Mouse (Mus musculus): ENCODE measurements around the gene Inpp5a. TPM values are rescaled to one million over a fixed set of nuclear protein-coding genes. Genes with fewer than 3 reads are reported as not detected.

Inpp5a gene
- total RNA-seq, 2 experiments from 2014 or later = 60.0 to 61.8 TPM

DNA sequence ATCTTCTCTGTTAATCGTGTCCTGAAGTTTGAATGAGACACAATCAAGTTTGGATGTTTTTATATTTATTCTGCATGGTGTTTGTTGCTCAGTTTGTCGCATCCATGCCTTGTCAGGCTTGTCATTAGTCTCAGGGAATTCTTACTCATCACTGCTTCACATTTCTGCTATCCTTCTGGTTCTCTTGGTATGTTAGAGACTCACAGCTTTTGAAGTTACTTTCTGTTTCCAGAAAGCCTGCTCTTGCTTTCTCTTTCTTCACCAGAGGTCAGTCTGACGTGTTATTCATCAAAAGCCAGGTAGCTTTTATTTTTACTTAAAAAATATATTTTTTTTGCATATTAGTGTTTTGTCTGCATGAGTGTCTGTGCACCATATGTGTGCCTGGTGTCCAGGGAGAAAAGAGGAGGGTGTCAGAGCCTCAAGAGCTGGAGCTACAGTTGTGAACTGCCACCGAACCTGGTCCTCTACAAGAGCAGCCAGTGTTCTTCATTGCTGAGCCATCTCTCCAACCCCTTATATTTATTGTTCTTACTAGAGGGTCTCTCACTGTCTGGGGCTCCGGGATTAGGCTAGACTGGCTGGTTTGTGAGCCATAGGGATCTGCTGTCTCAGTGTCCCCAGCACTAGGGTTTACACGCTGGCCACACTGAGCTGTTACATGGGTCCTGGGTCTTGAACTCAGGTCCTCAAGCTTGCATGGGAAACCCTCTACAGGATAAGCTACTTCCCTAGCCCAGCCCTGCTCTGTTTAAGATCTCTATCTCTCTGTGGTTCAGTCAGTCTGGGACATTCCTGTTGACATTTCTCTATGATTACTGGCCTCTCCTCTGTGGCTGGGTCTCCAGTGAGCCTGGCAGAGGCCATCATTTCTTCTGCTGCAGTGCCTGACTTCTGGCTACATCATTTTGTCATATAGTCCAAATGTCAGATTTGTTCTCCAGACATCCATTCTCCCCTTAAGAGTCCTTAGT is 51.3 kb downstream of the Inpp5a start:
- no peak for DNase-seq (ENCODE audit: low spot score in 2 of 2)

GRCm38 (mm10) chr7:139441022-139441421 is 52.1 kb downstream of the Inpp5a start:
- no peak for DNase-seq (ENCODE audit: low spot score in 2 of 2)

DNA sequence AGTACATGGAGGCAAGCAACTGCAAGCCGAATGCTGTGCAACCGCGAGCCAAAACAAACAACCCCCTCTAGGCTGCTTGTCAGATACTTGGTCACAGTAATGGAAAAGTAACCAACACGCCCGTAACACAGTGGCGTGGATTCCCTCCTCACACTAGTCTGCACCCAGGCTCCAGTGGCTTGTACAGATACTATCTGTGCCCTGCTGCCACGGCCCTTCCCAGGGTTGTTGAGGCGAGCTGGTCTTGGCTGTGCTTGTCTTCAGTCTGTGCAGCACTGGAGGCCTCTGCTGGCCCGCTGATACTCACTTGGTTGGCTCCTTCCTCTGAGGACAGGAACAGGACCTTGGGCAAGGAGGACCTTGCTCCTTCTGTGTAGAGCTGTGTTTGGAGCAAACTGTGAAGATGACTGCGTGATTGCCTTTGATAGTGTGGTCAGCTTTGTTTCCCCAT is 52.9 kb downstream of the Inpp5a start:
- DNase-seq (ENCODE audit: low spot score in 2 of 2) = no peak

DNA sequence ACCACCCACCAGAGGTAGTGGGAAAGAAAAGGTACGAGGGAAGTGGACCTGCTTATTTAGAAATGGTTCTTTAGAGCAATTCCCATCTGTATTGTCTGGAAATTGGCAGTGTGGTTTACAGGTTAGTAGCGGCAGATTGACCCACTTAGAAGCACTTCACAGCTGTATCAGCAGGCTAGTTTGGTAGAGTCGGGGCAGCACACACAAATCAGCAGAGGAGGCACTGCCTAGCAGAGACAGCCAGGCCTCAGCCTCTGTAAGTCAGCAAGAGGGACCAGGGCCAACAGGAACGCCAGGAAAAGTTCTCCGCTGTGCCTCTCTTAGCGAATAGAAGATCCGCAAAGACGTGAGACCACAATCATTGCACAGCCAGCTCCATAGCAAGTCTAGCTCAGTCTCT is 56.7 kb downstream of the Inpp5a start:
- DNase-seq (ENCODE audit: low spot score in 2 of 2) = no peak

DNA sequence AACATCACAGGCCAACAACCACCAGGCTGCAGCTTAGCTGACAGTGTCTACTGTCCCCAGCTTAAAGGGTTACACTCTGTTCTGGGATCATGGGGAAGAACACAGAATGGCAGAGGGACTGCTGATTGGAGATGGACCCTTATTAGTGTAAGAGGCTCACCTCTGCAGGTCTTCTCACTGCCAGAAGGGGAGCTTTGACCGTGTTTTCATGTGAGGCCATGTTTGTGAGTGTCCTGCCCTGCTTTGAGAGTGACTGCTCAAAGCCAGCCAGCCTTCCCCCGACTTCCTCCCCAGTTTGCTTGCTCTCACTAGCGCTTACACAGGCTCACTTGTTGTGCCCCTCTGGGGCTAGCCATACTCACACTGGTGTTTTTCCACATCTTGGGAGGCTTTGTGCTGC is 58.5 kb downstream of the Inpp5a start:
- no peak for DNase-seq (ENCODE audit: low spot score in 2 of 2)

DNA sequence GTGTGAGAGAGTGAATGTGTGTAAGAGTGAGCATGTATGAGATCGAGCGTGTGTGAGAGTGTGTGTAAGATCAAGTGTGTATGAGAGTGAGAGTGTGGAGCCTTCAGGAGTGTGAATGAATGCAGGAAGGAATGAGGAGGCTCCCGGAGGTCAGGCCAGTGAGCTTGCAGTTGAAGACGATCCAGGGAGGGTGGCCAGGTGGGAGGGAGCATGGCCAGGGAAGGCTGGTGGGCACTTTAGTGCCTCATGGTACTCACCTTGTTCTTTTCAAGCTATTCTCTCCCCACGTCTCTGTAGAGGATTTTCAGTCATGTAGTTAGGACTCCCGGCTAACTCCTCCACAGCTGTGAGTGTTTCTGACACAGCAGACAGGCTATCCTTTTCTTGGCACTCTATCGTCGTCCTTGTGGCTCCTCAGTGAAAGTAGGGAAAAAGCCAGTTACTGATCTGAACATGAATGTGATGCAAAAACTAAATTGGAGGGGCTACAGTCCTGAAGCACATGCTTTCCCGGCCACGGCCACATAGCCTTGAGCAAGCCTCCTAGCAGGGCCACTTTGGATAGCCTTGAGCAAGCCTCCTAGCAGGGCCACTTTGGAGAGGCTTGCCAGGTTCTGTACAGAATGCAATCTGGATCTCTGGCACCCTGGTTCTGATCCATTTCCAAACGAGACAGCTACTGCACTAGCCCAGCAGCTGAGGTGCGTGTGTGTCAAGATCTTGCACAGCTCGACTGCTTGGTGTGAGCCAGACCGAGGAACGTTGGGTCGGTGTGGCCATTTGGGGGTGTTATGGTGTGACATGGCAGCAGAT is 61.5 kb downstream of the Inpp5a start:
- DNase-seq (ENCODE audit: low spot score in 2 of 2) = no peak

DNA sequence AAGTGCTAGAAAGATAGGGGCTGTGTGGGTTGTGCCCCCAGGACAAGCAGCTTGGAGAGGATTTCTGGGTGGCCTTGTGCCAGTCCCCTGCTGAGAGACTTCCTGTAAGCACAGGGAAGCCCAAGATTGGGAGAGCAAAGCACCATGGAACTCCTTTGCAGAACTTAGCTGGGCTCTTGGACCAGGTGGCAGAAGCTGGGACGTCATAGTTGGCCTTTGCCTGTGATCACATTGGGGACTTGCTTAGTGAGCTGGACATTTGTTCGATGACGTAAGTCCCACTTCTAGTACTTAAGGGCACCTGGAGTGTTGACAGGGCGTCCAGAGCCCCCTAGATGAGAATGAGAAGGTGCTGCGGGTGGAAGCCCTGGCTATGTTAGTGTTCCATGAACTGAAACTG is 62.8 kb downstream of the Inpp5a start:
- no peak for DNase-seq (ENCODE audit: low spot score in 2 of 2)

DNA sequence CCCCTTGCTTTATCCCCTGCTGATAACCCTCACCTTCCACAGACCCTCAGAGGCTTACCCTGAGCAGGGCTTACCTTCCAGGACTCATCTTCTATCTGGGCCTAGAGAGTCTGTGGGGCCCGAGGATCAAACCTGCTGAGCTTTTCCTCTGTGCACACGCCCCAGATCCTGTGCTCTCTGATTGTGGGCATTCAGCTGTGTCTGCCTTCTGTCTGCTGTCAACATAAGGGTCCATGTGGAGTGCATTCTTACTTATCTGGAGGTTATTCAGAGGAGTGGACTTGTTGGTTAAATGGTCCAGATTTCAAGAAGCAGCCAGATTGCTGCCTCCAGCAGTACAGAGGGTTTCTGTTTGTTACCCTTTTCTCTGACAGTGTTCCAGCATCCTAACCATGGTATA is 63.3 kb downstream of the Inpp5a start:
- DNase-seq (ENCODE audit: low spot score in 2 of 2) = no peak

DNA sequence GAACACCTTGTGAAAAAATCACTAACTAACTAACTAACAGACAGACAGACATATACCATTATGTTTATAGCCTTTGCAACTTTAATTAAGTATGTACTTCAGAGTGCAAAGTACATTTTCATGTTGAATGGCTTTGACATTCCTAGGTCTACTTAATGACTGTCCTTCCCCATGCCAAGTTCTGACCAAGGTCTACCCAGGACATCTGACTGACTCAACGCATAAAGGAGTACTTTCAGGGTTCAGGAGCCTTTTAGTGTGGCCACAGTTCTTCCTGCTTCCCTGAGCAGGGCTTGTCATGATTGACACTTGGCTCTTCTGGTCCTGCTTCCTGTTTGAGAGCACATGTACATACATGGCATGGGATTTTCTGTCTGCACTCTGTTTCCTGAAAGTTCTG is 64.3 kb downstream of the Inpp5a start:
- no peak for DNase-seq (ENCODE audit: low spot score in 2 of 2)

GRCm38 (mm10) chr7:139454285-139454684 is 65.4 kb downstream of the Inpp5a start:
- no peak for DNase-seq (ENCODE audit: low spot score in 2 of 2)

GRCm38 (mm10) chr7:139456759-139457158 is 67.8 kb downstream of the Inpp5a start:
- no peak for DNase-seq (ENCODE audit: low spot score in 2 of 2)

- no peak for DNase-seq (ENCODE audit: low spot score in 2 of 2)
These were observed 72.4 kb downstream of the Inpp5a start for GRCm38 (mm10) chr7:139461344-139461743.

- DNase-seq (ENCODE audit: low spot score in 2 of 2) = no peak
These were observed 73.2 kb downstream of the Inpp5a start for GRCm38 (mm10) chr7:139462142-139462541.

- DNase-seq (ENCODE audit: low spot score in 2 of 2) = no peak
These were observed 76.6 kb downstream of the Inpp5a start for GRCm38 (mm10) chr7:139465538-139465937.

DNA sequence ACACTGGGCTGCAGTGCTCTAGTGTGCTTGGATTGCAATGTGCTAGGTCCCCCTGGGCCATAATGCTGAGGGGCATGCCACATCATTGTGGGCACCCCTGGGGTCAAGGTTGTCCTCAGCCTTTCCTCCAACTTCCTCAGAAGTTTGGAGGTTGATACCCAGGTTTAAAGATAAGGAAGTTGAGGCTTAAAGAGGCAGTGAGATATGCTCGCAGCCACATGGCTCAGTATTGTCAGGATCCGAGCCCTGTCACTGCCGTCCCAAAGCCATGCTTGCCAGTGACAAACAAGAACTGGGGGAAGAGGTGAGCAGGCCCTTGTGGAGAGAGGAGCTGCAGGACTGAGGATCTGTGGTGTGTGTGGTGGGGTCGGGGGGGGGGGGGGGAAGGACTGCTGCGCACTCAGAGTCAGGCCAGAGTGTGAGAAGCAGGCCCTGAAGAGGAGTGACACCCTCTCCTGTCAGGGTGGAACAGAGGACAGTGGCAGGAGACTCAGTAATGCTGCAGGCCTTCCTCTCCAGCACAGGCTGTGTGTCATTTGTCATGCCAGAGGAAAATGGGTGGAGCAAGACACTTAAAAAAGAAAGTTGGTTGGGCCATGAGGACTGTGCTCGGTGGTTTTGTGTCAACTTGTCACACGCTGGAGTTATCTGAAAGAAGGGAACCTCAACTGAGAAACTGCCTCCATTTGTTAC is 77.7 kb downstream of the Inpp5a start:
- DNase-seq (ENCODE audit: low spot score in 2 of 2) = no peak

- no peak for DNase-seq (ENCODE audit: low spot score in 2 of 2)
These were observed 78.4 kb downstream of the Inpp5a start for GRCm38 (mm10) chr7:139467177-139467895.

DNA sequence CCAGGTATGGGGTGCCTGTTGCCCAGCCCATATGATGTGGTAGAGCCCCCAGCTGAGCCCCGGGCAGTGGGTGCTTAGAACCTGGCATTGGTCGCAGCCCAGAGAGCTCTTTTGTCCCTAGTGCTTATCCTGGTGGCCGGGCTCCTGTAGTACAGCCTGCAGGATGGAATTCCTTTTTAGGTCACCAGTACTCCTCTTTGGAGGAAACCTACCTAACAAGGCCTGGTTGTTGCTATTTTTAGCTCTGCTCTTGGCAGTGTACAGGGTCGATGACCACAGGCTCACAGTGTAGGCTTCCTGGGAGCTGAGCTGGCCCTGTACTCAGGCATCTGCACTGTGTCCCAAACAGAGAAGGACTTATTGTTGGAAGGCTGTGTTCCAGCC is 79.0 kb downstream of the Inpp5a start:
- no peak for DNase-seq (ENCODE audit: low spot score in 2 of 2)

DNA sequence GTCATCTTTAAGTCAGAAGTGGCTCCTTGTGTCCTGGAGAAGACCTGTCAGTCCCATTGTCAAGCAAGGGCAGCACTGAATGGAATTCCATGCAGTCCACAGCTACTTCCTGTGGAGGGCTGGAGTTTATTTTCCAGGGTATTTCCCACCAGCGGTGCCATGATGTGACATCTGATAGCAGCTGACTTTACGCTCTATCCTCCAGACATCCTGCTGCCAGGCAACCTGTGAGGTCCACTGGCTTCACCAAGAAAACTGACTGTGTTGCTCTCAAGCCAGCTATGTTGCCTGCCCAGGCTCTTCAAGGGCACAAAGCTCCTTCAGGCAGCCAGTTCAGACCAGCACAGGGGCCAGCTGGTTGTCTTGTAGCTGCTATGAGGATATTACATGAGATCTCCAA is 79.5 kb downstream of the Inpp5a start:
- DNase-seq (ENCODE audit: low spot score in 2 of 2) = no peak

- DNase-seq (ENCODE audit: low spot score in 2 of 2) = no peak
These were observed 80.5 kb downstream of the Inpp5a start for GRCm38 (mm10) chr7:139469457-139469856.

GRCm38 (mm10) chr7:139470481-139470880 is 81.6 kb downstream of the Inpp5a start:
- DNase-seq (ENCODE audit: low spot score in 2 of 2) = no peak

- no peak for DNase-seq (ENCODE audit: low spot score in 2 of 2)
These were observed 83.1 kb downstream of the Inpp5a start for GRCm38 (mm10) chr7:139472052-139472451.

All from left cerebral cortex, adult 18-20 months (tissue).